9 mouse cellular contexts compared by ENCODE assay signal in the genomic region with DNA sequence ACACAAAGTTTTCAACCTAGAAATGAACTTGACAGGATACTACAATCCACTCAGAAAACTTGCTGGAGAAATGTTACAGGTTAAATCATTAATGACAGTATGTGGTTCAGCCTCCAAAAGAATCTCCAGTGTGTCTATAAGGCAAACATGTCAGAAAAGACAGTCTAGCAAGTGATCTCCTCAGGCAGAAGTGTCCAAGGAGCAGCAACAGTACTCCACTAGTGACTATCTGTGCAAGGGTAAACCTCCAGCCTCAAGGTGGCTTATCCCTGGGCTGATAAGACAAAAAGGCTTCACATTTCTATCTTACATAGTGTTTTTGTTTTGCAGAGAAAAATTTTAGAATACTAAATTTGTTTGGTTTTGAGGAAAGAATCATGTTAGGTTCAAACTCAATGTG. TPM values are rescaled to one million over a fixed set of nuclear protein-coding genes. Genes with fewer than 3 reads are reported as not detected.
A peak's percentile ranks its signal among the peaks of the same experiment; 100 is the strongest.
DNase-seq lines count a peak whose midpoint lies in the region; ATAC-seq and TF ChIP-seq lines count a peak whose summit lies in the region.
"Had no signal": no experiment of that assay in that cellular context is flagged by ENCODE, and none has a peak within 500 bp of the region (broad histone marks: within the 10 kb centered on the region; RNA-seq: fewer than 3 reads in every experiment).

No protein-coding gene starts in this region.

- H3K4me2 ChIP-seq in kidney, postnatal 0 days (ENCODE audit: low read length), result peak overlapping the region; percentile 46
- peak overlapping the region; percentile 31 for H3K4me2 ChIP-seq in embryonic facial prominence, embryonic 12.5 days (replicated peaks)
- H3K4me2 ChIP-seq in midbrain, postnatal 0 days (ENCODE audit: low read depth, low read length, poor library complexity, severe bottlenecking), result peak overlapping the region; percentile 51

- H3K27me3 ChIP-seq in kidney, postnatal 0 days (ENCODE audit: insufficient read depth, low read length), result no peaks in the 10 kb centered on the region
- no peaks in the 10 kb centered on the region for H3K27me3 ChIP-seq in embryonic facial prominence, embryonic 12.5 days
- H3K27me3 ChIP-seq in midbrain, postnatal 0 days (ENCODE audit: insufficient read depth, low read length), result no peaks in the 10 kb centered on the region
- H3K27me3 ChIP-seq: Patski had no signal

- H3K36me3 ChIP-seq in kidney, postnatal 0 days (ENCODE audit: insufficient read depth, low read length), result no peaks in the 10 kb centered on the region
- no peaks in the 10 kb centered on the region for H3K36me3 ChIP-seq in embryonic facial prominence, embryonic 12.5 days
- no peaks in the 10 kb centered on the region for H3K36me3 ChIP-seq in midbrain, postnatal 0 days (ENCODE audit: insufficient read depth, low read length)

- H3K27ac ChIP-seq in kidney, postnatal 0 days, result no peak overlapping the region
- no peak overlapping the region for H3K27ac ChIP-seq in embryonic facial prominence, embryonic 12.5 days
- no peak overlapping the region for H3K27ac ChIP-seq in midbrain, postnatal 0 days (ENCODE audit: low read depth, low read length)

- 0 out of 2 replicates have a peak overlapping the region, but pooled peaks have one; percentile 1 for H3K4me3 ChIP-seq in kidney, postnatal 0 days (replicated peaks; ENCODE audit: low read depth, low read length)
- no peak overlapping the region for H3K4me3 ChIP-seq in embryonic facial prominence, embryonic 12.5 days
- H3K4me3 ChIP-seq in midbrain, postnatal 0 days (ENCODE audit: low read depth, low read length), result peak overlapping the region; percentile 18

- peaks cover 9% of the 10 kb centered on the region for H3K4me1 ChIP-seq in kidney, postnatal 0 days (replicated peaks; ENCODE audit: insufficient read depth, low read length)
- H3K4me1 ChIP-seq in embryonic facial prominence, embryonic 12.5 days, result peaks cover 16% of the 10 kb centered on the region
- peaks cover 9% of the 10 kb centered on the region; the same call in 1 of the 2 replicates for H3K4me1 ChIP-seq in midbrain, postnatal 0 days (ENCODE audit: insufficient read depth, low read length)

- no peaks in the 10 kb centered on the region for H3K9me3 ChIP-seq in kidney, postnatal 0 days (replicated peaks; ENCODE audit: low read length)
- H3K9me3 ChIP-seq in embryonic facial prominence, embryonic 12.5 days, result no peaks in the 10 kb centered on the region
- no peaks in the 10 kb centered on the region for H3K9me3 ChIP-seq in midbrain, postnatal 0 days (ENCODE audit: low read length)

- no peak for ATAC-seq in kidney, postnatal 0 days (replicated peaks; ENCODE audit: low FRiP score, low read depth)
- ATAC-seq in embryonic facial prominence, embryonic 12.5 days (ENCODE audit: insufficient number of reproducible peaks, insufficient read depth, low FRiP score, low TSS enrichment), result no peak
- ATAC-seq in midbrain, postnatal 0 days (ENCODE audit: low FRiP score), result no peak
- no peak for ATAC-seq in activated CD4-positive, CD25-positive, alpha-beta regulatory T cell, adult 4 months
- ATAC-seq: Patski had no signal

- DNase-seq in kidney, postnatal 0 days (ENCODE audit: low spot score), result no peak
- DNase-seq in kidney, postnatal 10 days, result no peak
- peak; percentile 20 for DNase-seq in induced T-regulatory cell, adult 2 months (ENCODE audit: low read depth)
- DNase-seq in midbrain, postnatal 0 days (ENCODE audit: low spot score), result no peak
- no peak for DNase-seq in cerebellum, adult 11-12 months
- DNase-seq in adrenal gland, postnatal 36 days, result no peak

- no peak overlapping the region for H3K9ac ChIP-seq in kidney, postnatal 0 days (ENCODE audit: low read depth, low read length)
- H3K9ac ChIP-seq in embryonic facial prominence, embryonic 12.5 days, result no peak overlapping the region
- 0 out of 2 replicates have a peak overlapping the region, but pooled peaks have one; percentile 0 for H3K9ac ChIP-seq in midbrain, postnatal 0 days (replicated peaks; ENCODE audit: low read length, poor library complexity, severe bottlenecking)

- no peak for TF ChIP-seq CTCF in kidney, postnatal 0 days (IDR thresholded peaks at IDR 0.05; ENCODE audit: low read depth)
- no peak for TF ChIP-seq CTCF in midbrain, postnatal 0 days (IDR thresholded peaks at IDR 0.05)

RNA-seq across cellular contexts. Expression of a gene that starts 2.9 kb away (rescaled TPM):
- polyA plus RNA-seq in kidney, postnatal 0 days (2015; fragmentation: Nextera tagmentation; extraction: Ambion mirVana), result 33.5 and 36.7 TPM in 2 replicates
- 38.9 and 40.3 TPM in 2 replicates for polyA plus RNA-seq in embryonic facial prominence, embryonic 12.5 days (2016; fragmentation: Nextera tagmentation; extraction: Ambion mirVana)
- total RNA-seq in midbrain, postnatal 0 days (2014; rRNA removed), result 15.8 and 28.5 TPM in 2 replicates
- polyA plus RNA-seq in midbrain, postnatal 0 days (2015; fragmentation: Nextera tagmentation; extraction: Ambion mirVana), result 25.9 and 26.6 TPM in 2 replicates
- 10 to 100 TPM; 49.2 to 58.7 TPM for total RNA-seq in adrenal gland, postnatal 36 days (2021)
- polyA plus RNA-seq in activated CD4-positive, CD25-positive, alpha-beta regulatory T cell, adult 4 months (2017; shearing (Covaris generic)), result 10 to 100 TPM; 10.6 to 16.8 TPM

RNA-seq across cellular contexts. Expression of a gene that starts 59.5 kb away (rescaled TPM):
- polyA plus RNA-seq in kidney, postnatal 0 days (2015; fragmentation: Nextera tagmentation; extraction: Ambion mirVana), result not detected in 2 replicates
- polyA plus RNA-seq in embryonic facial prominence, embryonic 12.5 days (2016; fragmentation: Nextera tagmentation; extraction: Ambion mirVana), result not detected in 2 replicates
- not detected in 2 replicates for total RNA-seq in midbrain, postnatal 0 days (2014; rRNA removed)
- not detected in 2 replicates for polyA plus RNA-seq in midbrain, postnatal 0 days (2015; fragmentation: Nextera tagmentation; extraction: Ambion mirVana)
- total RNA-seq in adrenal gland, postnatal 36 days (2021), result not detected
- polyA plus RNA-seq in activated CD4-positive, CD25-positive, alpha-beta regulatory T cell, adult 4 months (2017; shearing (Covaris generic)), result not detected
- polyA plus RNA-seq: Patski had no signal
